Mouse (Mus musculus) MEL (cell line): ENCODE results near the gene Fank1. TPM values are rescaled to one million over a fixed set of nuclear protein-coding genes. Genes with fewer than 3 reads are reported as not detected.

Source experiments
- DNase-seq: peaks from one replicate; pipeline ENCODE4 v3.0.0; 2011; ENCODE audit warnings: low read depth, low spot score
- H3K27ac ChIP-seq: 2 replicates; pipeline ENCODE4 v1.5.1; 2012; ENCODE audit warnings: low read depth, mild to moderate bottlenecking, control low read depth, low read length, moderate library complexity; ENCODE audit not compliant: control insufficient read depth
- H3K27me3 ChIP-seq, 2 experiments: fragments of 150-350 bp in 1 of 2; sonication (generic) in 1 of 2; 2 replicates each; pipeline ENCODE4 v1.6.1; 2012; ENCODE audit warnings: low read length in 2 of 2, mild to moderate bottlenecking in 2 of 2, improper control_type of control experiment in 1 of 2, moderate library complexity in 1 of 2; ENCODE audit not compliant: insufficient read depth in 2 of 2, control insufficient read depth in 1 of 2
- H3K36me3 ChIP-seq, 2 experiments: 2 replicates each; pipeline ENCODE4 v1.6.1; 2012 to 2014; ENCODE audit warnings: low read length in 2 of 2, improper control_type of control experiment in 1 of 2, inconsistent platforms in 1 of 2, mild to moderate bottlenecking in 1 of 2; ENCODE audit not compliant: insufficient read depth in 2 of 2, control insufficient read depth in 1 of 2
- H3K4me1 ChIP-seq, 2 experiments: fragments of 150-350 bp in 1 of 2; sonication (generic) in 1 of 2; 2 replicates each; pipeline ENCODE4 v1.6.1; 2012; ENCODE audit warnings: low read length in 2 of 2, improper control_type of control experiment in 1 of 2, mild to moderate bottlenecking in 1 of 2; ENCODE audit not compliant: insufficient read depth in 2 of 2, control insufficient read depth in 1 of 2
- H3K4me3 ChIP-seq, 2 experiments: fragments of 150-350 bp in 1 of 2; sonication (generic) in 1 of 2; 2 replicates each; pipeline ENCODE4 v1.5.1; 2012; ENCODE audit warnings: low read depth in 2 of 2, low read length in 2 of 2, mild to moderate bottlenecking in 2 of 2, moderate library complexity in 2 of 2, control low read depth in 1 of 2, improper control_type of control experiment in 1 of 2; ENCODE audit not compliant: control insufficient read depth in 1 of 2, insufficient read depth in 1 of 2
- H3K79me2 ChIP-seq: 2 replicates; pipeline ENCODE4 v1.6.1; 2012; ENCODE audit warnings: mild to moderate bottlenecking, low read length, moderate library complexity; ENCODE audit not compliant: control insufficient read depth, poor library complexity, insufficient read depth
- H3K9ac ChIP-seq: 2 replicates; pipeline ENCODE4 v1.6.1; 2012; ENCODE audit warnings: low read depth, mild to moderate bottlenecking, control low read depth, low read length, moderate library complexity; ENCODE audit not compliant: control insufficient read depth, poor library complexity, severe bottlenecking
- H3K9me3 ChIP-seq: fragments of 150-350 bp; sonication (generic); replicated peaks from 2 replicates; pipeline ENCODE4 v1.6.1; 2012; ENCODE audit warnings: mild to moderate bottlenecking, low read length, improper control_type of control experiment, moderate library complexity; ENCODE audit not compliant: insufficient read depth
- CHD1 ChIP-seq: IDR thresholded peaks from 2 replicates; pipeline ENCODE4 v1.6.1; 2012; ENCODE audit warnings: low read depth, mild to moderate bottlenecking, inconsistent platforms, low read length, improper control_type of control experiment
- EP300 ChIP-seq, 2 experiments: IDR thresholded peaks; 2 replicates each; pipeline ENCODE4 v1.6.1; 2011; ENCODE audit warnings: improper control_type of control experiment in 2 of 2, low read length in 2 of 2, low read depth in 1 of 2, mild to moderate bottlenecking in 1 of 2
- HCFC1 ChIP-seq: IDR thresholded peaks from 2 replicates; pipeline ENCODE4 v1.6.1; 2012; ENCODE audit warnings: low read depth, mild to moderate bottlenecking, inconsistent platforms, low read length, improper control_type of control experiment, moderate library complexity
- JUND ChIP-seq: IDR thresholded peaks from 2 replicates; pipeline ENCODE4 v1.6.1; 2011; ENCODE audit warnings: low read depth, mild to moderate bottlenecking, improper control_type of control experiment, low read length
- MAX ChIP-seq: IDR thresholded peaks from 2 replicates; pipeline ENCODE4 v1.6.1; 2011; ENCODE audit warnings: low read length, improper control_type of control experiment
- MYB ChIP-seq: IDR thresholded peaks from 2 replicates; pipeline ENCODE4 v1.6.1; 2011; ENCODE audit warnings: mild to moderate bottlenecking, low read depth, low read length, improper control_type of control experiment
- NELFE ChIP-seq: IDR thresholded peaks from 2 replicates; pipeline ENCODE4 v1.6.1; 2011; ENCODE audit warnings: low read depth, low read length, improper control_type of control experiment
- NRF1 ChIP-seq: IDR thresholded peaks from 2 replicates; pipeline ENCODE4 v1.6.1; 2014; ENCODE audit warnings: low read depth, mild to moderate bottlenecking, inconsistent platforms, low read length, improper control_type of control experiment, moderate library complexity; ENCODE audit not compliant: poor library complexity, insufficient read depth, severe bottlenecking
- RCOR1 ChIP-seq: IDR thresholded peaks from 2 replicates; pipeline ENCODE4 v1.6.1; 2012; ENCODE audit warnings: low read depth, mild to moderate bottlenecking, inconsistent platforms, low read length, improper control_type of control experiment
- SMC3 ChIP-seq: IDR thresholded peaks from 2 replicates; pipeline ENCODE4 v1.6.1; 2011; ENCODE audit warnings: low read depth, low read length, improper control_type of control experiment
- TAL1 ChIP-seq: IDR thresholded peaks from 2 replicates; pipeline ENCODE4 v1.6.1; 2012; ENCODE audit warnings: mild to moderate bottlenecking, inconsistent platforms, low read length, moderate library complexity, mixed read lengths
- USF1 ChIP-seq: IDR thresholded peaks from 2 replicates; pipeline ENCODE4 v1.6.1; 2014; ENCODE audit warnings: low read depth, mild to moderate bottlenecking, inconsistent platforms, low read length, improper control_type of control experiment, moderate library complexity
- ZKSCAN1 ChIP-seq: IDR thresholded peaks from 2 replicates; pipeline ENCODE4 v1.6.1; 2012; ENCODE audit warnings: low read depth, mild to moderate bottlenecking, inconsistent platforms, low read length, improper control_type of control experiment, moderate library complexity
- ZNF384 ChIP-seq: IDR thresholded peaks from 2 replicates; pipeline ENCODE4 v1.6.1; 2012; ENCODE audit warnings: low read depth, mild to moderate bottlenecking, inconsistent platforms, low read length, improper control_type of control experiment
- polyA plus RNA-seq, 2 experiments: library from polyadenylated mRNA; stranded (reverse) in 1 of 2; unstranded in 1 of 2; fragments of >175 nt in 1 of 2; fragments of >200 nt in 1 of 2; gene quantifications; 2 replicates each; pipeline versions ENCODE4 v1.2.1 to v1.2.4; 2012; ENCODE audit warnings: low replicate concordance in 2 of 2, low read depth in 1 of 2; ENCODE audit not compliant: insufficient read length in 2 of 2, insufficient read depth in 1 of 2, missing spikeins in 1 of 2
- total RNA-seq: library from RNA; depleted of rRNA; stranded (reverse); fragments of 300-350 nt; gene quantifications from 2 replicates; pipeline ENCODE4 v1.2.3, GENCODE M21; 2012

Fank1 gene
- total and polyA plus RNA-seq, 3 experiments, result 0.17 to 1.8 TPM; not detected in 1

DNA sequence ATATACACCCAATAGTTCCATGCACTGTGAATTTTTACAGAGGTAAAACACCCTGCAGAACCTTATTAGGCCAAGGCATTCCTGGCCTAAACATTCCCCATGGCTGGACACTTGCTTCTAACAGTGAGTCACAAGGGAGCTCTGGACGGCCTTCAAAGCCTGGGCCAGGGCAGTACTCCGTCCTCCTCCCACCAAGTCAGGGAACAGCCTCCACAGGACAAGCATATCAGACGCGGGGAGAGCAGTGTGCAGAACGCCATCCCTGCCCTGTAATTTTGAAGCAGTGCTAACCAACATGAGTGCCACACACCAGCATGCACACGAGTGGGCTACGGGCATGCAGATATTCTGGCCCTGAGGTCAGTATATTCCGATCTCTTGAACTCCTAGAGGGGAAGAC lies 29.3 kb upstream of the Fank1 start:
- no peak overlapping the region for H3K27ac ChIP-seq
- no peak overlapping the region for H3K4me3 ChIP-seq
- TF ChIP-seq ZNF384 (no peak), ZKSCAN1 (no peak), HCFC1 (no peak), RCOR1 (no peak), EP300 (IDR thresholded peaks at IDR 0.05; ENCODE audit: low read depth in 1 of 2, low read length in 2 of 2) (no peak)
- TF ChIP-seq, all 39 proteins: peak for 0
- H3K79me2 ChIP-seq, result no peaks in the 10 kb centered on the region
- no peak overlapping the region for H3K9ac ChIP-seq
- DNase-seq, result no peak
- no peaks in the 10 kb centered on the region for H3K9me3 ChIP-seq
- H3K36me3 ChIP-seq, result peaks cover 0 to 3% of the 10 kb centered on the region in 2 experiments; a peak in 2 of 4 replicates
- no peaks in the 10 kb centered on the region for H3K27me3 ChIP-seq
- H3K4me1 ChIP-seq, result no peaks in the 10 kb centered on the region

DNA sequence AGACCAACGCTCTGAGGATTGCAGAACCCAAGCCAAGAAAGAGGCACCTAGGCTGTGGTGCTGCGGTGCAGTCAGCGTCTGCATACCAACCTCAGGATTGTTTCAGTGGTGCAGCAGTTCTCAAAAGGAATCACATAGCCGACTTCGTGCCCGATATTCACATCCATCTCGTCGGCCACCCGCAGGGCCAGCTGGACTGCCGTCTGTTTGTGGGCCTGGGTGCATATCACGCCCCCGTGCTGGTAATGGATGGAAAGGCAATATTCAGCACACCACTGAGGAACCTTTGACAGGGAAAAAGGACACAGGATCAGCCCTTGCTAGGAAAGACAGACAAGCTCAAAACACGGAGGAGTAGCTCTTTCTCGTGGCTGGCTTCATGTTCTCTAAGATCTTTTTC lies 27.9 kb upstream of the Fank1 start:
- no peak overlapping the region for H3K4me3 ChIP-seq

DNA sequence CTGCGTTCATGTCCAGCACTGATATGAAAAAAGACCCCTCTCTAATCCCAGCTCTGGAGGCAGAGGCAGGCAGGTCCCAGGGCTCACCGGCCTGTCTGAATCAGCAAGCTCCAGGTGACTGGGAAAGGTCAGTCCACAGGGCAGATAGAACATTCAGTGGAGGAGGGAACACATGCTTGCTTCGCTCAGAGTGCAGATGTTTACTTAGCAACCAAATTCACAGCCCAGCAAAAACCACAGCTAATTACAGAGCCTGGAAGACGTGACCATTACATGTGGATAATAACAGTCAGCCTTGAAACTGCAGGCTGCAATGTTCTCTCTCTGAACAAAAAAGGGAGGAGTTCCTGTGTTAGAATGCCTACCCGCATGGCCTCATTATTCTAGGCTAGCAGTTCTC lies 26.0 kb upstream of the Fank1 start:
- Histone ChIP-seq H3K27ac (no peak overlapping the region), H3K27me3 (no peaks in the 10 kb centered on the region), H3K4me3 (no peak overlapping the region), H3K4me1 (no peaks in the 10 kb centered on the region), H3K9ac (no peak overlapping the region), H3K79me2 (no peaks in the 10 kb centered on the region), H3K36me3 (no peaks in the 10 kb centered on the region; a peak in 1 of 4 replicates), H3K9me3 (no peaks in the 10 kb centered on the region)
- TF ChIP-seq USF1, result no peak
- no peak for TF ChIP-seq JUND
- DNase-seq, result no peak

More for the DNA sequence above, 27.9 kb upstream of the Fank1 start:
- Histone ChIP-seq H3K27ac (no peak overlapping the region), H3K4me1 (no peaks in the 10 kb centered on the region), H3K9me3 (no peaks in the 10 kb centered on the region), H3K79me2 (no peaks in the 10 kb centered on the region), H3K36me3 (peaks cover 0 to 2% of the 10 kb centered on the region in 2 experiments; a peak in 2 of 4 replicates), H3K27me3 (no peaks in the 10 kb centered on the region), H3K9ac (no peak overlapping the region)
- TF ChIP-seq MYB (no peak), TAL1 (no peak), HCFC1 (no peak), NRF1 (no peak), MAX (no peak), SMC3 (no peak), NELFE (no peak), CHD1 (no peak)
- DNase-seq, result no peak
